Mouse (Mus musculus) limb, embryonic 11.5 days (tissue): ENCODE data around the gene Rad50. TPM values are rescaled to one million over a fixed set of nuclear protein-coding genes. Genes with fewer than 3 reads are reported as not detected.

Experiments
- ATAC-seq: fragments of 200-750 bp; cut with Nextera tagmentation; 2 replicates; pipeline ENCODE4 v1.8.0; 2017; ENCODE audit warnings: low read depth; ENCODE audit not compliant: insufficient number of reproducible peaks, low FRiP score, low TSS enrichment
- DNase-seq: peaks from one replicate; pipeline ENCODE4 v3.0.0-alpha.2; 2015; ENCODE audit warnings: low spot score
- H3K27ac ChIP-seq: fragments of 300-500 bp; sonication (generic); replicated peaks from 2 replicates; pipeline ENCODE4 v1.5.1; 2014; ENCODE audit warnings: low read depth, mild to moderate bottlenecking, low read length
- H3K27me3 ChIP-seq: fragments of 300-500 bp; sonication (generic); 2 replicates; pipeline ENCODE4 v1.6.1; 2014; ENCODE audit warnings: mild to moderate bottlenecking, low read length, mixed read lengths; ENCODE audit not compliant: control insufficient read depth, insufficient read depth
- H3K36me3 ChIP-seq: fragments of 300-500 bp; sonication (generic); 2 replicates; pipeline ENCODE4 v1.6.1; 2014; ENCODE audit warnings: mild to moderate bottlenecking, low read length, moderate library complexity, mixed read lengths; ENCODE audit not compliant: control insufficient read depth, insufficient read depth
- H3K4me1 ChIP-seq: fragments of 300-500 bp; sonication (generic); 2 replicates; pipeline ENCODE4 v1.6.1; 2014; ENCODE audit warnings: low read length, mixed read lengths; ENCODE audit not compliant: control insufficient read depth, insufficient read depth
- H3K4me2 ChIP-seq: fragments of 300-500 bp; sonication (generic); 2 replicates; pipeline ENCODE4 v1.6.1; 2014; ENCODE audit warnings: low read depth, mild to moderate bottlenecking, moderate library complexity; ENCODE audit not compliant: severe bottlenecking
- H3K4me3 ChIP-seq: fragments of 300-500 bp; sonication (generic); 2 replicates; pipeline ENCODE4 v1.5.1; 2014; ENCODE audit warnings: low read depth, low read length
- H3K9ac ChIP-seq: fragments of 300-500 bp; sonication (generic); 2 replicates; pipeline ENCODE4 v1.6.1; 2014; ENCODE audit warnings: mild to moderate bottlenecking, low read length
- H3K9me3 ChIP-seq: fragments of 300-500 bp; sonication (generic); 2 replicates; pipeline ENCODE4 v1.6.1; 2016; ENCODE audit warnings: low read length; ENCODE audit not compliant: control insufficient read depth
- WGBS: fragments of 180-500 bp; shearing (Covaris S2); extraction: QIAGEN DNeasy Blood & Tissue Kit; methylation state at CpG from one replicate; pipeline ENCODE4 v1.1.7; 2014; 5-methylcytosine and 5-hydroxymethylcytosine counted together
- polyA plus RNA-seq: library from polyadenylated mRNA; unstranded; fragments of >200 nt; fragmentation: Nextera tagmentation; extraction: Ambion mirVana; gene quantifications from 2 replicates; pipeline ENCODE4 v1.2.1, GENCODE M21; 2014

The Rad50 gene
- polyA plus RNA-seq, 1 experiment from 2014 or later: 26.4 TPM

DNA sequence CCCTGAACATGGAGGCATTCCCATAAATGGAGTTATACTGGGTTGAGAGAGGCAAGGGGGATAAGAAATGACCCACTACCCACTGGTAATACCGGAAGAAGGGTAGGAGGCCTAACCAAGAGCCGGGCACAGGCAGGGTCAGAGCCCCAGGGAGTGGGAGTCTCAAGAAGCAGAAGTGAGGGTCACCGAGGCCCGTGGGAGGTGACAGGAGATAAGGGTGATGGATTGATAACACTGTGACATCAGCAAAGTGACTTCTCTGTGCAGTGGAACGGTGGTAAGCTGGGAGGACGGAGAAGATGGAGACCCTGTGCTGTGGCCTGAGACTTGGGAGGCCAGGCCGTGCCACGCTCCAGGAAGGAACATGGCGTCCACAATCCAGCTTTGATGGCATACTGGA is 83.5 kb downstream of the Rad50 start:
- ATAC-seq: no peak
- WGBS: 82% methylated on average over 9 of the region's 9 CpGs
- H3K36me3 ChIP-seq: no peaks in the 10 kb centered on the region
- H3K27me3 ChIP-seq: no peaks in the 10 kb centered on the region
- DNase-seq: no peak
- H3K27ac ChIP-seq: no peak overlapping the region
- no peaks in the 10 kb centered on the region for H3K9me3 ChIP-seq
- no peak overlapping the region for H3K4me2 ChIP-seq
- no peak overlapping the region for H3K9ac ChIP-seq
- H3K4me1 ChIP-seq: no peaks in the 10 kb centered on the region
- no peak overlapping the region for H3K4me3 ChIP-seq

DNA sequence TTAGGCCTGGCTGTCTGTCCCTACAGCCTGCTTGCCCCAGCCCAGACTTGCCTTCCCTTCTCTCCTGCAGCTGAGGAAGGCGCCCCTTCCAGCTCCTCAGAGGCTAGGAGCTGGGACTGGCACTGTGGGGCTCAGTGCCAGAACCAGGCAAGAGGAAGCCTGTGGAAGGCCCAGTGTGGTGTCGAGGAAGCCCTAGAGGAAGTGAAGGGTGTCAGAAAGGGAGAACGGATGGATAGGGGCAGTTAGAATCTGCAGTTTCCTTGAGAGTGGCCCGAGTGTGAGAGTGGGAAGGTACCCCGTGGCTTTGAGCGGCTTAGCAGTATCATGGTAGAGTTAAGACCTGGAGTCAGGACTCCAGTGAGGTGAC is 84.7 kb downstream of the Rad50 start:
- no peaks in the 10 kb centered on the region for H3K36me3 ChIP-seq
- H3K9me3 ChIP-seq: no peaks in the 10 kb centered on the region
- DNase-seq (no peak), ATAC-seq (no peak)
- H3K9ac ChIP-seq: no peak overlapping the region
- no peak overlapping the region for H3K4me3 ChIP-seq
- no peak overlapping the region for H3K27ac ChIP-seq
- 82% methylated on average over 6 of the region's 6 CpGs for WGBS
- H3K27me3 ChIP-seq: no peaks in the 10 kb centered on the region
- H3K4me1 ChIP-seq: no peaks in the 10 kb centered on the region
- H3K4me2 ChIP-seq: no peak overlapping the region

DNA sequence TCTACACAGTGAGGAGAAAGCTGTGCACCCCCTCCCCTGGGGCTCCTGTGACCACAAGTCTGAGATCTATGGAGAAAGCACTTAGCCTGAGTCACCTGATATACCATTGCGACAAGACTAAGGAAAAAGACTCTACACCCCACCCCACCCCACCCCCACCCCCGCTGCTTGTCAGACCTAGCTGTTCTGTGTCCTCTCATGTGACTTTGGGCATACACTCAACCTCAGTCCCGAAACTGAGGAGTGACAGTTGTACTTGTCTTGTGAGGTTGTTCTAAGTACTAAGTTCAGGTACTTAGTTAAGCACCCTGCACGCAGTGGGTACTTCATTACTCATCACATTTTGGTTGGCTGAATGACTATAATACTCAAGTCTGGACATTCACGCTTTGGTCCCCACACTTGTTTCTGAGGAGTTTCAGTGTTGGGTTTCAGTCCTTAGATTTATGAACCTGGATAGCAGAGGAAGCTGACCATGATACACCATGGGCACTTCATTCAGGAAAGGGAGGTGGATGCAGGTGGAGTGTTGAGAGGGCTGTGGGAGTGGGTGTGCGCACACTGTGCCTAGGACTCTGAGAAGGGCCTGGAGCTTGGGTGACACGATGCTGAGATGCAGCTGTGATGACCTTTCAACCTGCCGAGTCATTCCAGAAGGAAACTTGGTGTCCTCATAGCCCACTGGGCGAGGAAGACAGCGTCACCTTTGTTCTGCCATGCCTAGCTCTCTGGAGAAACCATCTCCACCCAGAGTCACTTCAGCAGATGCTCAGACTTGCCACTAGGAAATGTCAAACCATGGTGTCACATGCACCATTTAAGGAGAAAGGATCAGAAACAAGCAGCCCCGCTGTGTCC is 85.3 kb downstream of the Rad50 start:
- Histone ChIP-seq H3K4me1 (no peaks in the 10 kb centered on the region), H3K9me3 (no peaks in the 10 kb centered on the region), H3K4me2 (no peak overlapping the region), H3K9ac (no peak overlapping the region), H3K27me3 (no peaks in the 10 kb centered on the region), H3K27ac (no peak overlapping the region), H3K4me3 (no peak overlapping the region), H3K36me3 (no peaks in the 10 kb centered on the region)
- ATAC-seq (no peak), DNase-seq (no peak)
- 88% methylated on average over 11 of the region's 11 CpGs for WGBS

DNA sequence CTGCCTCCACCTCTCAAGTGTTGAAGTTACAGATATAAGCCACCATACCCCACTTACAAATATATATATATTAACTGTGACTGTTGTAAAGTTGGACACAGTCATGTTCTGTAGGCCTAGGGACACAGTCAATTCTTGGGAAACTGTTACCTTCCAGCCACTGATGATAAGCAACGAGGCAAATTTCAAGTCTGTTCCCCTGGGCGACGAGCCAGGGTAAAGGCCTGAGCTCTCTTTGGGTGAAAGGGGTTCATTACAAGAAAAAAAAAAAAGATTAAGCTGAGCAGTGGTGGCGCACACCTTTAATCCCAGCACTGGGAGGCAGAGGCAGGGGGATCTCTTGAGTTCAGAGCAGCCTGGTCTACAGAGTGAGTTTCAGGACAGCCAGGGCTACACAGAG is 87.0 kb downstream of the Rad50 start:
- H3K4me2 ChIP-seq: no peak overlapping the region
- 89% methylated on average over 4 of the region's 4 CpGs for WGBS
- H3K36me3 ChIP-seq: no peaks in the 10 kb centered on the region
- H3K27ac ChIP-seq: no peak overlapping the region
- H3K27me3 ChIP-seq: no peaks in the 10 kb centered on the region
- no peak overlapping the region for H3K4me3 ChIP-seq
- ATAC-seq (no peak), DNase-seq (no peak)
- H3K9me3 ChIP-seq: no peaks in the 10 kb centered on the region
- no peak overlapping the region for H3K9ac ChIP-seq
- no peaks in the 10 kb centered on the region for H3K4me1 ChIP-seq

DNA sequence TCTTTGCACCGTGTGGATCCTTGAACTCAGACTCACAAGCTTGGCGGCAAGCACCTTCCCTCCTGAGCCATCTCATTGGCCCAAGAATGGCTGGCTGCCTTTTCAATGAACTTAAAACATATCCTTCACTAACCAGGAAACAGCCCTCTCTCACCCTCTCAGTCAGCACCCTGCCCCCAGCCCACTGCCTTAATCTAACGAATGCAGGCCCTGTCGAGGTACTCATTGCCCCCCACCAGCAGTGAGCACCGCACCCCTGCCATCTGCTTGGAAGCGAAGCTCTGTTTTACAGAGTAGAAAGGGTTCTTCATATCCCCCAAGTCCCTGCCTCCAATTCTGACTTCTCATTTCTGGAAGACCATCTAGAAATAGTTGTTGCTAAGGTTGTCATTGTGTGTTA is 87.7 kb downstream of the Rad50 start:
- WGBS: 61% methylated on average over 6 of the region's 6 CpGs
- no peak for ATAC-seq
- DNase-seq: no peak
- H3K4me3 ChIP-seq: no peak overlapping the region
- no peaks in the 10 kb centered on the region for H3K4me1 ChIP-seq
- H3K27ac ChIP-seq: no peak overlapping the region
- no peaks in the 10 kb centered on the region for H3K9me3 ChIP-seq
- H3K27me3 ChIP-seq: no peaks in the 10 kb centered on the region
- H3K4me2 ChIP-seq: no peak overlapping the region
- H3K36me3 ChIP-seq: no peaks in the 10 kb centered on the region
- no peak overlapping the region for H3K9ac ChIP-seq

DNA sequence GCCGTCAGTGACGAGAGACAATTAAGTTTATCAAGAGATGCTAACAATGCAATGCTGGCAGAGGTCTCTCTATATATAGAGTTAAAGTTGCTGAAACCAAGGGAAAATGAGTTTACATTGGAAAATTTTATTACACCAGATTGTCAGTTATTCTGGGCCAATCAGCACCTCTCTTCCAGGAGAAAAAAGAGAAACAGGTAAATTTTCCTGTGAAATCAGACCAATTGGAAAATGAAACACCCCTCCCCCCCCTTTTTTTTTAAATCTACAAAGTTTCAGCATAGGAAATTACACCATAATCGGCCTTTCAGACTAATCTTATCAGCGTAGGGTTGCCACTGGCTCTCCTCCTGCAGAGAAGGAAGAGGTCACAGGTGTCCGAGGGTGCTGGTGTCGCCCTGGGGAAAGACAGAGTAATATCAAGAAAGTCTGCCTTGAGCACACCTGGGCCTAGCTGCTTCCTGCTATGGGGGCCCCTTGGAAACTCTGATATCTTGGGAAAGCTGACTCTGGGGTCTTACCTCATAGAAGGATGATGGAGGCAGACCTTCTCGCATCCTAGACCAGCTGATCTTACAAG is 88.4 kb downstream of the Rad50 start, which contains the start of gene Il4:
Il4 (minus strand) TSS at position 51 of the 580 bp plus-strand sequence.
- H3K4me1 ChIP-seq: no peaks in the 10 kb centered on the region
- no peak within 1 kb of the TSS for H3K27ac ChIP-seq
- WGBS: 87% methylated on average over 7 of the region's 7 CpGs
- no peaks in the 10 kb centered on the region for H3K9me3 ChIP-seq
- no peak within 1 kb of the TSS for H3K4me3 ChIP-seq
- DNase-seq (no peak), ATAC-seq (no peak)
- no peak within 1 kb of the TSS for H3K9ac ChIP-seq
- no peak within 1 kb of the TSS for H3K4me2 ChIP-seq
- H3K36me3 ChIP-seq: no peaks in the 10 kb centered on the region
- H3K27me3 ChIP-seq: no peaks in the 10 kb centered on the region

DNA sequence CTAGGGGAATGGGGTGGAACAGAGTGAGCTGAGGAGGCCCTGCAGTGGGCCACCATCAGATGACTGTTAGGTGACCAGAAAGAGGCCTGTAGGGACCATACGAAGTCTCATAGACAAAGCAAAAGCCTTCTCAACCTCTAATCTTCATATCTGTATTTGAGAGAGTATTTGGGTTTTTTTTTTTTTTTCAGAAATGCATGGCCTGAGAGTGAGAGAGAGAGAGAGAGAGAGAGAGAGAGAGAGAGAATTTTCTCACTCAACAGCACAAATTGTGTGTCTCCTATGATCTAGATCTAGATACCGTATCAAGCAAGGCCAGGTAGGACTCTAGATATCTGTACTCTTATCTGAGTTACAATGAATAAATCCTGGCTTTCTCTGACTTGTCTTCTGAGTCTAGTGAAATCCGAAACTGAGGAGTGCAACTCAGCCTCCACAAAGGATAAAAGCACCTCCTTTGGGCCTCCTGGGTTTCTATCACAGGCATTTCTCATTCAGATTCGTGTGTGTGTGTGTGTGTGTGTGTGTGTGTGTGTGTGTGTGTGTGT is 89.5 kb downstream of the Rad50 start:
- WGBS: 60% methylated on average over 4 of the region's 4 CpGs
- Histone ChIP-seq H3K4me1 (no peaks in the 10 kb centered on the region), H3K4me2 (no peak overlapping the region), H3K4me3 (no peak overlapping the region), H3K27me3 (no peaks in the 10 kb centered on the region), H3K27ac (no peak overlapping the region), H3K9me3 (no peaks in the 10 kb centered on the region), H3K9ac (no peak overlapping the region), H3K36me3 (no peaks in the 10 kb centered on the region)
- no peak for ATAC-seq
- no peak for DNase-seq

DNA sequence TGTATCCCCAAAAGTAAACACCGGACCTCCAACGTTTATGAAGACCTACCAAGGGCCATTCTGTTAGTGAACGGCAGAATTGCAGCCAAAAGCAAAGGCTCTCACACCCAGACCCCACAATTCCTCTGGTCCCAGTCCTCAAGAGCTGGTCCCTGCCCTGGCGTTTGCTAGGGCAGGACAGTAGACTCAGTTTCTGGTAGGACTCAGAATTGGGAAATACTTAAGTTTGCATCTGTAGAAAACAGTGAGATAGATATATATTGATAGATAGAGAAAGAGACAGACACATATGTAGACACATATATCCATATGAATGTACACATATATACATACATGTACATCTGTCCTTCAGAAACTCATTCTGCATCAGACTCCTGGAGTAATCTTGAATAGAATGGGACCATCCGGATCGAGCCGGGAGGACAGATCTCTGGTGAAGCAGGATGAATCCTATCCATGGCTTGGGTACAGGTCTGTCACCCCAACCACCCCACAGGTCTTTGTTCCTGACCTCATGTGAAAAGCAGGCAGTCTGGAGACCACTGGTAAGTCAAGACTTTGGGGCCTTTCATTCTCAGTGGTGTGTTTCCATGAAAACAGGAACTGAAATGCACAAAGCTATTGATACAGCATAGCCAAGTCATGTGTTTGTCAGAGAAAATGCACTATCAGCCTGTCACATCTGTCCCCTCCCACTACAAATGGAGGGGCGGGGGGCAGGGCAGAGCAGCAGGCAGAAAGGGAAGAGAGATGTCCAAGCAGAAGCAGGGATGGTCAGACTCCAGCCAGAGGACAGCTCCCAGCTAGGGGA is 90.2 kb downstream of the Rad50 start:
- Histone ChIP-seq H3K9me3 (no peaks in the 10 kb centered on the region), H3K4me3 (no peak overlapping the region), H3K27ac (no peak overlapping the region), H3K9ac (no peak overlapping the region), H3K4me2 (no peak overlapping the region), H3K36me3 (no peaks in the 10 kb centered on the region), H3K27me3 (no peaks in the 10 kb centered on the region), H3K4me1 (no peaks in the 10 kb centered on the region)
- no peak for DNase-seq
- no peak for ATAC-seq
- WGBS: 81% methylated on average over 8 of the region's 8 CpGs
